Mouse (Mus musculus) small intestine, adult 2 months (tissue): Measurements from ENCODE around the gene Cnr2.

Experiments used
- CTCF ChIP-seq: fragments of 200-500 bp; IDR thresholded peaks from 2 replicates; pipeline ENCODE4 v1.5.1; 2012; ENCODE audit warnings: low read depth, mild to moderate bottlenecking, control low read depth, inconsistent platforms, low read length, moderate library complexity, mixed read lengths; ENCODE audit not compliant: insufficient replicate concordance, insufficient read length; ENCODE audit errors: extremely low read depth
- POLR2A ChIP-seq: fragments of 200-500 bp; IDR thresholded peaks from 2 replicates; pipeline ENCODE4 v1.6.1; 2012; ENCODE audit warnings: low read depth, mild to moderate bottlenecking, control low read depth, inconsistent platforms, low read length, moderate library complexity

DNA sequence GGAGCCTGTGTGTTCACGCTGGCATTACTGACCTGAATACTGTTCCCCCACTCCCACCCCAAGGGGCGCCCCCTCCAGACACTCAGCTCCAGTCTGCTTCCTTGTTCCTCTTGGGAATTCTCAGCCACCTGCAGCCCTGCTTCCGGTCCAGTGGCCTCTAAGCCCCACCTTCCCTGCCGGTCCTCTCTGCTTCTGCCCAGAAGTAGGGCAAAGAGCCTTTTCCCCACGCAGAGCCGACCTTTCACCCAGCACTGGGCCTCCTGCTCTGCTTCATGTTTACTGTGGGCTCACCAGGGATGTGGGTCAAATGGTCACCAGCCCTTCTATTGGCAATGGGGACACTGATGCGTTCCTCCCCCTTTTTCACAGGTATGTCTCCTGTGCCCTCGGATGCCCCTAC is 63.2 kb downstream of the Cnr2 start:
- TF ChIP-seq POLR2A (no peak), CTCF (no peak)
